Mouse (Mus musculus): ENCODE measurements at regions not wholly inside any gene's neighbourhood (a gene's known extent, or its start where the extent isn't known, plus 50 kb on each side); places are given as distances from the start of the nearest gene placed in this dataset.
"Not testable (repeated sequence)": the region's sequence is repeated elsewhere in the genome, so short reads cannot be mapped to it uniquely, and the experiment has no call there.

DNA sequence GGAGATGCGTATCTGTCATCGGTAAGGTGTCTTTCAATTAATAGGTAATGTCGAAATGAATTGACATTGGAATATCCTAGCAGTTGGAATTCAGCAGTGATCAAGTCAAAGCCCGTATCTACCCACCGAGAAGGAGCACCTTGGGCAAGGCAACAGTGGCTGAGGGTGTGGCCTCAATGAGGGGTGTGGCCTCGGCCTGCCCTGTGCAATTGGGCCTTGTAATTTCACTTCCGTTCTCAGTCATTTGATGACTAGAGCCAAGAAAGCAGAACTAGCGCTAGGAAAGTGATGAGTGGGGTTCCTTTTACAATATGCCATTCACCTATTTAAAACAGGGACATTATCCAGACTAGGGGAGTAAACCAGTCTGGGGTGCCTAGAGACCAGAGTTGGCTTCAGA lies 77.6 kb downstream of the Elovl4 start:
- no peak for DNase-seq

DNA sequence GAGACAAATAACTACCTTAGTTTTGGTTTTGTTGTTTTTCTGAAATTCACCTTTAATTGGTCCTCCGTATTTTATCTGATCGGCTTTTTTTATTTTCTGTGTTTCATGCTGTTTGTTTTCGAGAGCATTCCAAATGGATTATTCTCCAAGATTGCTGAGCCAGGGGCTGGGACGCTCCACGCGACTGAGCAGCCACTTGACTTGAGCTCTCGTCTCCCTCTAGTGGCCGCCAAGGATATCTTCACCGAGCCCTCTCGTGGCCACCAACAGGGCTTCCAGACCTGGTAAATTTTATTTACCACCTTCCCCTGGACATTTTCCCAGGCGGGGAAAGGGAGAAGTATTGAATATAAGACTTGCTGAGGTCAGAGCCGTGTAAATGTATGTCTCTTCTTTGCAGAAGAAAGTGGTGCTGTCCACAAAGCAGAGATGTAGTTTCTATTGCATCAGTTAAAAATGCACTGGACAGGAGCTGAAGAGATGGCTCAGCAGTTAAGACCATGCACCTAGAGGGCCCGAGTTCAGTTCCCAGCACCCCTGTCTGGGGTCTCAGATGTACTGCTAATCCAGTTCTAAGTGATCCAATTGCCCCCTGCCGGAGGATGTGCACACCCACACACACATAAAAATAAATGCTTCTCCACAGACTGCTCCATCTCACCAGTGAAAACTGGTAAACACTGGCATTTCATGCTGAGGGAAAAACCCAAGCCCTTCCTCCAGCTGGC lies 78.5 kb downstream of the Elovl4 start:
- DNase-seq: peak; percentile 73

DNA sequence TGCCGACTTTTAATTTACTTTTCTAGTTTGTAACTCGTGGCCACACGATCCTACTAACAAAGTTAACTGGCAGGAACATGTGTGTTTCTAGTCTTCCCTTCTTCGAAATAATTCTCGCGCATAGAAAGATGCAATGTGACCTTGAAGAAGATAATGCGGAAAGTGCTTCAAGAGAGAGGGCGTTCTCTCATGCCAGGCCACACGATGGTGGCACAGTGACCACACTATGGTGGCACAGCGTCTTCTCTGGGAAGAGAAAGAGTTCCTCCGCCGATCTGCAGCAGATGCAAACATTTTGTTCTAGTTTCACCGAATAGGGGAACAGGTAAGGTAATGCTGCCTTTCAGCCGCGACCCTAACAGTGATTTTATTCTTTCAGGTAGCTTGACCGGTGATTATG lies 79.1 kb downstream of the Elovl4 start:
- no peak for DNase-seq

DNA sequence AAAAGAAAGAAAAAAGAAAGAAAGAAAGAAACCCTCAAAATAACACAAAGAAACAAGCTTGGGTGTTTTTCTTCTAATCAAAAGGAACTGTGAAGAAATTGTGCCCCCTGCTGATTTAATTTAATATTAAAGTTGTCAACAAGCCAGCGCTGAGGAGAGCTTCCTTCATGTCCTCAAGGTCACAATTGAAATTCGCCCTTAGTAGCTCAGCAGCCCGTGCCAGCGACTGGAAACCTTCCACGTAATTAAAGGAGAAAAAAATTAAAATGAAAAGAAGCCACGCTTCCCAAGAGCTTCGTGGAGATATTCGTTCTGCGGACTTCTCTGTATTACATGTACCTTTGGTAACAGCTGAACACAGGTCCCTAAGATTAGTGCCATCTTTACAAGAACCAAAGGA lies 80.0 kb downstream of the Elovl4 start:
- peak; percentile 46 for DNase-seq

DNA sequence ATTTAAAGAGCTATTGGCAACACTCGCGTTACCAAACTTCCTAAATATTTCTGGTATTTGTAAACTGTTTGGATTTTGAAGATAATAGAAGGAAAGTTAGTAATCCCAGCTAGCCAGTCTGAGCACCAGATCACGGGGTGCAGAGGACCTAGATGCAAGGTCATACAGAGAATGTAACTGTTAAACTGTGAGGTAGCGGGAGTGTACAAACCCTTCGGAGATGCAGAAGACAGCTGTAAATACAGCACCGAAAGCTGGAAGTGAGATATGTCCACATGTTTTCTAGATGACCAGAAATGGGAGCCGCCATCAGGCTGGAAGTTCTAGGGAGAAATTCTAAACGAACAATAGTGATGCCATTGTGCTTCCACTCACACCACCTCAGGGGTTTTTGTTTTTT lies 80.5 kb downstream of the Elovl4 start:
- DNase-seq: no peak

DNA sequence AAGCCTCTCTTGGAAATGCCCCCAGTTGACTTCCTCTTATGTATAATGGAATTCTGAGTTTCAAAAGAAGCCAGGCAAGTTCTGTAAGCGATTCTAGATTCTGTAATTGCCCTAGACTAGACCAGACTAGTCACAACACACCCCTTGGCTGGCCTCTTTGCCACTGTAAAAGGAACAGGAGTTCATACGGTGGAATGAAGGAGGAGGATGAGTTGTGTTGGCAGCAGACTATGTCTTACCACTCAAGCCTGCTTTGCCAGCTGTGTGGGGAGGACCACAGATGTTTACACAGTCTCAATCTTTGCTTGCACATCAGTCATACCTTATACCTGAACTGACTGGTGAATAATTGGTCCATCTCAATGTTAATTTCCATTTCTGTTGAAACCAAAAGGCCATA lies 85.1 kb downstream of the Elovl4 start:
- DNase-seq: no peak

DNA sequence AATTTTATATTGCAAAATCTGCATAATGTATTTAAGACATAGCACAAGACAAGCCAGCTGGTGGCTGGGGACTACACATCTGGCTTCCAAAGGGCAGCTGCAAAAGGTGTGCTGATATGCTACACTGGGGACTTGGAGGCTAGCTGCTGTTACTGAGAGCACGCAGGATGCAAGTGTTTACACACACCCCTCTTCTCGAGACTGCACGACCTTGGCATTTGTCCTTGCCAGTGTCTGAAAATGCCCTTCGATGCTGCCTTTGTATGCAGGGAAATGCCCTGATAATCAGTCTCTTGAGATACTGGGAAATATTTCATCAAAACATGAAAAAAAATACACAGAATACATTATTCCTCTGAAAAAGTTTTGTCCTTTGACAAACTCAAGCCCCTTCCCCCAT lies 86.3 kb downstream of the Elovl4 start:
- DNase-seq: no peak

DNA sequence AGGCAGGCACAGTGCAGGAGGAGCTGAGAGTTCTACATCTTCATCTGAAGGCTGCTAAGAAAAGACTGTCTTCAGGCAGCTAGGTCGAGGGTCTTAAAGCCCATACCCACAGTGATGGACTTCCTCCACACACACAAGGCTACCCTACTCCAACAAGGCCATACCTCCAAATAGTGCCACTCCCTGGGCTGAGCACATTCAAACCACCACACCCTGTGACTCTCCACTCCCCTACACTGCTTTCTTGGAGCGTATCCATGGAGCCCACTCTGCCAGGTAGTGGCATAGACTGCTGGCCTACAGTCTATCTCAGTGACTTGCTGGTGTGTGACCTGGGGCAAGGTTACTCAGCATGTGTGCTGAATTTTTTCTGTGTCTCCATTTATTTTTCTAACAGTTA lies 88.0 kb downstream of the Elovl4 start:
- not testable (repeated sequence) for DNase-seq

DNA sequence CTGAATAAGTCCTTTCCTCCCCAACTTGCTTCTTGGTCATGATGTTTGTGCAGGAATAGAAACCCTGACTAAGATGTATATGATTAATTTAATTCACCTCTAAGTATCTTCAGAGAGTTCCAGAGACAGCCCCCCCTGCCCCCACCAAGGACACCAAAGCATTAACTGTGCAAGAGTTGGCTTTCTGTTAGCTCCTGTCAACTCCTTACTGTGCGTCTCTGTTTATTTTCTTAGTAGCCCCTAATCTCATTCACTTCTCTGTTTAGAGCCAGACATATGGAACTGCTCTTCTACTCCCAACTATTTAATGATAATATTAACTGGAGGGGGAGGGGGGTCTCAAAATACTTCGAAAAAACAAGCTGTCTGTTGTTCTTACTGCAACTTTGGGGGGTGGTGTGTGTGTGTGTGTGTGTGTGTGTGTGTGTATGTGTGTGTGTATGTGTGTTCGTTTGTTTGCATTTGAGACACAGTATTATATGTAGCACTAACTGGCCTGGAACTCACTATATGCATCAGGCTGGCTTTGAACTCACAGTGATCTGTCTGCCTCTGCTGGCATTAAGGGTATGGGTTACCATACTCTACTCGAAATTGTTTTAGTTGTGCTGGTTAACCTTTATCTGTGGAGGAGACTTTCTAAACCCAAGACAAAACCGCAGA lies 89.8 kb downstream of the Elovl4 start:
- no peak for DNase-seq

DNA sequence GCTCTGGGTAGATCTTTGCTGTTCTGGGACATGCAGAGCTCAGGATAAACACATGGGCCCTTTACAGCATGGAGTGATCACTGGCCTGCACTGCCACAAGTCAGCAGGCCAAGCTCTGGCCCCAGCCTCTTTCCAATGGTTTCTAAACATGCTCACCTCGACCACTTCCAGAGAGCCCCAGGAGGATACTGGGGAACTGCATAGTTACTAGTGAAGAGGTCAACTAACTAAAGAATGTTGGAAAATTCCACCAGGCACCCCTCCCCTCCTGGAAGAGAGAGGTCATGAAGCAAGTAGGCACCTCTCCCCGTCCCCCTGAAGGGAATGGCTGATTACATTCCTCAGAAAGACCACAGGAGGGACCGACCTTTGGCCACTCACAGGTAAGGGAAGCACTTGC lies 98.7 kb downstream of the Elovl4 start:
- no peak for DNase-seq

DNA sequence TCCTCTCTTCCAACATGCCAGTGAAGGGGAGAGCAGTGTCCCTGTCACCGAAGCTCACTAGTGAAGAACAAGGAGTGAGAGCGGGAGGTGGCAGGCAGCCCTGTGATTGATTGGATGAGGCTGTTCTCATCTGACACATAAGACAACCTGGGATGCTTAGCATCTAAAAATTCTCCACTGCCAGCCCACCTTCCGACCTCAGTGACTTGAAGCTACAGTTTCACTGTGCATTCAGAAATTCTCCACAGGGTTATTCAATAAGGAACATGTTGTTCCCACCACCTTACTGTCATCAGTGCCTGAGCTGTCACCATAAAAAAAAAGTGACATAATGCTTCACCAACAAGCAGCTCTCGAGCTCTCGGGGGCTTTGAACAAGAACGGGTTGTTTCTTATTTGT lies 100.0 kb downstream of the Elovl4 start:
- no peak for DNase-seq

DNA sequence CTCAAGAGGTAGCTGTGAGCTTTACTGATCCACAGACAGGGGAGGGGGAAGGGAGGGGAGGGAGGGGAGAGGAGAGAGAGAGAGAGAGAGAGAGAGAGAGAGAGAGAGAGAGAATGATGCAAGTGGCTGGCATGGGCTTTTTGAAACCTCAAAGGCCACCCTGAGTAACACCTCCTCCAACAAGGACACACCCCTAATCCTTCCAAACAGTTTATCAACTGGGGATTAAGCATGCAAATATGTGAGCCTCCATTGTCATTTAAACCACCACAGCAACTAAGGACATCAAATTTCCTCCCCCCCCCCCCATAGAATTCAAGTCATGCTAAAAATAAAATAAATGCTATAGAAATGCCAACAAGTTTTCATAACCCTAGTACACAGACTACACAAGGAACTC lies 101.9 kb downstream of the Elovl4 start:
- DNase-seq: no peak

DNA sequence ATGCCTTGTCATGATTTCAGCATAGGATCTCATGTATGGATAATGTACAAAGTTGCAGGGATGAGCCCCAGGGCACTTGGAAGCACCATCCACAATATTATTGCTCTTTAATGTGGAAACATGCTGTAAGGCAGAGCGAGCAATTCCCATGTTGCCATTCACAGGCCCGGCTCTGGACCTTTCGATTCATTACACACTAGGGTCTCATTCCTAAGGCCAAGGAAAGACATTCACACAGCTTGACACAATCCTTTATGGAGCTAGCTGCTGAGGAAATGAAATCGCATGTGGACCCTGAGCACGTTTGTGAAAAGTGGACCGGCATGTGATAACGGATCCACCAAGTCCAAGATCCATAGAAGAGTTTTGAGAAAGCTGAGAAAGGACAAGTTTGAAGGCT lies 105.2 kb downstream of the Elovl4 start:
- DNase-seq: no peak

DNA sequence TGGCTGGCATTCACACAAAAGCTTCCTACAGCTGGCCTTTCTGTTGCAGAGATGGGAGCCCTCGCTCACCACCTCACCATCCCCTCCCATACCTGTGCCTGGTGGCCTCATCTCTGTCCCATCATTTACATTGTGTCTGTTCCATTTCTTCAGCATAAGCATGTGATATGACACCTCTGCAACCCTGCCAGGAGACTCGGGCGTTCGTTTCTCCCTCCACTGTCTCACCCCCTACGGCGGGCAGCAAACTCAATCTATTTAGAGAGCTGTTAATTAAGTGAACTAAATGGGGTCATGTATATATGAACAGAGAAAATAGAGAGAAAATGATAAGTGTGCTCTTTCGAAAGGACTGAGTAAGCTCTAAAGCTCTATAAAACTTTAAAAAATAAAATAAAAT lies 106.0 kb downstream of the Elovl4 start:
- no peak for DNase-seq

DNA sequence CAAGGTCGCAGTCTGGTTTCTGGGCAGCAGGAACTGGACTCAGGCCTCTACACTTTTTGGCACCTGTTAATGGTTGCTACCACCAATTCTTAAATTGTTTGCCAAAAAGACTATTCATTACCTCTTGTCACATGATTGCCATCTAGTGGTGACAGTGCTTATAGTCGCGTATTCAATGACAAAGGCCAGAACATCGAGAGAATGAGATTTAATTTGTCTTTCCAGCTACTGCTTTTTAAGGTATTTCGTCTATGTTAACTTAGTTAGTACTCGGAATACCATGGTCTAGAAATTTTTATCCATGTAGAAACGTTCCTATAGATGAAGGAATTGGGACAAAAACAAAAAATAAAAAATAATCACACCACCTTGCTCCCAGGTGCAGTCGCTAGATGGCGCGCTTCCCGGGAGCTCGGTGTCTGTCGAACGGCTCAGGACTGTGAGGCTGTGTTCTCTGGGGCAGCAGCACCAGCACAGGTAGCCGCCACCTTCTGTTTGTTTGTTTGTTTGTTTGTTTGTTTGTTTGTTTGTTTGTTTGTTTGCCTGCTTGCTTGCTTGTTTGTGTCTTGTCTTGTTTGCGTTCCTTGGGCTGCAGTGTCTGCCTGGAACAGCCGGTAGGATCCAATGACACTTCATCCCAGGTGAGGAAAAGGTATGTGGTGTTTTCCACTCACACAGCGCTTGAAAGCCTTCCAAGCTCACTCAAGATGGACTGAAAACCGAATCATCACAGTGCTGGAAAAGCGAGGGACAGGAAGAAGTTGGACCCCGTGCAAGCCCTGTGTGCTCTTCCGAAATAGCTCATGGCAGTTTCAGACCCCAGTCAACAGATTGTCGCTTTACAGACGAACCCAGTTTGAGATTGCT lies 114.5 kb downstream of the Elovl4 start:
- peak; percentile 72 for DNase-seq

Measured in lung, postnatal 10 days (tissue).